Mouse (Mus musculus): ENCODE measurements around the gene Nedd4. TPM values are rescaled to one million over a fixed set of nuclear protein-coding genes. Genes with fewer than 3 reads are reported as not detected.
A peak's percentile ranks its signal among the peaks of the same experiment; 100 is the strongest.

Nedd4 gene
- 23.1 and 26.9 TPM in 2 replicates for polyA plus RNA-seq (2012; rRNA removed)

DNA sequence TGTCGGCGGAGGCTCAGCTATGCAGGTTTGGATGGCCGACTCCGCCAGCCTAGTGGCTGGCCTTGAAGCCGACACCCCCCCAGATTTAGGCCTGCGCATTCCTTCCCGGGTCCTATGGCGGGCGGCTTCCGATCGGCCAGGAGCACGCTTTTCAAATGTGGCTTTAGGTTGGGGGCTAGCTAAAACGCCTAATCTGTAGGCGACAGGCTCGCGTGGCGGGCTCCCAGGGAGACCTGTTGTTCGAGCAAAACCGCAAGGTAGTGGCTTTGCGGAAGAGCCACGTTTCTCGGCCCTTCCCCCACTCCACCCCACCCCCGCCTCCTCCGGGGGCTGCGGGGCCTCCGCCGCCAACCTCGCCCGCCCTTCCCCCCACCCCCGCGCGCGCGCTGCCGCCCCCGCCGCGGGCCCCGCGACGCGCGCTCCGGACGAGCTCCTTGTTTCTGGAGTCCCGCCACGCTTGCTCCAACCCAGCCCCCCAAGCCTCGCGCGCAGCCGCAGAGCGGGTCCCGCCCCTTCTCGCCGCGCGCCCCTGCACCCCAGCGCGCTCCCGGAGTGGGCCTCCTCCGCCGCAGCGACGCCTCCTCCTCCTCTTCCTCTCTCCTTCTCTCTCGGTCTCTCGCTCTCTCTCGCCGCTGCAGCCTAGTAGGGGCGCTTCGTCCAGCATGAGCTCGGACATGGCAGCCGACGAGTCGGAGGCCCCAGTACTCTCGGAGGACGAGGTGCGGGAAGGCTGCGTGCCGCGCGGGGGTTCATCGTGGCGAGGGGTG lies at the start of gene Nedd4:
TSS of gene Nedd4 (plus strand) at position 452 of the 767 bp plus-strand sequence.
- TF ChIP-seq CTCF (IDR thresholded peaks at IDR 0.05; ENCODE audit: control insufficient read depth, insufficient read depth, insufficient replicate concordance, low read depth, low read length): no peak
- TF ChIP-seq POLR2A (IDR thresholded peaks at IDR 0.05; ENCODE audit: control insufficient read depth, low read depth, low read length): peak; percentile 84
- no peaks in the 10 kb centered on the region for H3K27me3 ChIP-seq (ENCODE audit: control insufficient read depth, insufficient read depth, low read length)
- peak within 1 kb of the TSS; percentile 95 for H3K4me3 ChIP-seq (ENCODE audit: control insufficient read depth, low read depth, low read length)
- peaks cover 5% of the 10 kb centered on the region for H3K4me1 ChIP-seq (ENCODE audit: control insufficient read depth, insufficient read depth, low read length)
- peak within 1 kb of the TSS; percentile 97 for H3K27ac ChIP-seq (ENCODE audit: control insufficient read depth, insufficient read depth, low read depth, low read length)
- H3K36me3 ChIP-seq (ENCODE audit: control insufficient read depth, insufficient read depth, low read length): no peaks in the 10 kb centered on the region; the same call in 1 of the 2 replicates

DNA sequence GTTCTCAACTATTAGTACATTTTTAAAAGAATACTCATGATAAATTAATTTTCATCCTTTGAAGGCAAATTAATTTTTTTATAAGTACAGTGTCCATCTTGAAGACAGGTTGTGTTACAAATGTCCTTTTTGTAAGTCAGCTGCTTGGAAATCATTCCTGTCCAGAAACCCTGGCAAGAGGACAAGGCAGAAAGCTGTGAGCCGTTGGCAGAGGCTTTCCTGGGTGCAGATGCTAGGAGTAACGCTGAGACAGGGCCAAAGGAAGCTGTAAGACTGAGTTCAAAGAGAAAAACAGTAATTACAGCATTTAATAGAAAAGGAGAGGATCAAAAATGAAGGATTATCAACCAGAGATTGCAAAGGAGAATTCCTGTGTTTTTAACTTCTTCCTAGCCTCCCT lies 48.3 kb upstream of the Nedd4 start:
- Histone ChIP-seq H3K27ac (ENCODE audit: control insufficient read depth, insufficient read depth, low read depth, low read length) (no peak overlapping the region), H3K36me3 (ENCODE audit: control insufficient read depth, insufficient read depth, low read length) (peaks cover 10% of the 10 kb centered on the region), H3K4me1 (ENCODE audit: control insufficient read depth, insufficient read depth, low read length) (no peaks in the 10 kb centered on the region), H3K4me3 (ENCODE audit: control insufficient read depth, low read depth, low read length) (no peak overlapping the region), H3K27me3 (ENCODE audit: control insufficient read depth, insufficient read depth, low read length) (no peaks in the 10 kb centered on the region)
- TF ChIP-seq CTCF (IDR thresholded peaks at IDR 0.05; ENCODE audit: control insufficient read depth, insufficient read depth, insufficient replicate concordance, low read depth, low read length): no peak
- TF ChIP-seq POLR2A (IDR thresholded peaks at IDR 0.05; ENCODE audit: control insufficient read depth, low read depth, low read length): no peak

DNA sequence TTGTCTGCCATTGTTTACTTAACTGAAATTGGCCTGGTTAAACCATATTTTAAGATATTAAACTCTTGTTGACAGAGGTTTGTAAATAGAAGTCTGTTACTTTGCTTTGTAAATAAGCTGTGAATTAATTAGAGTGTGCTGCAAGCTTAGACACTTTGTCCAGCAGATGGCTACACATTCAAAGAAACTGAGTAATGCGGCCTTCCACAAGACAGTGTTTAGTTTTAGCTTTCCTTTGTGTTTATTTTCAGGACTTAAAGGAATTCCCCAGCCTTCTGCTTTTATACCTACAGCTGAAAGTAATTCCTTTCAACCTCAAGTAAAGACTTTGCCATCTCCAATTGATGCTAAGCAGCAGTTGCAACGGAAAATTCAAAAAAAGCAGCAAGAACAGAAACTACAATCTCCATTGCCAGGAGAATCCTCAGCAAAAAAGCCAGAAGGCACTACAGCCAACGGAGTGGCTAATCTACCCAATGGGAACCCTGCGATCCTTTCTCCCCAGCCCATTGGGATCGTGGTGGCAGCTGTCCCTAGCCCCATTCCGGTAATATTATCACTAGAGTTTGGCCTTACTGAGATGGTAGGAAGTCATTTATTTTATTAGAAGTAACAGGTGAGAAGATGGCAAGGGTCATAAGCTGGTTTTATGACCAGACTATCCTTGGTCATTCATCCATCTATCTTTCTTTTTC lies 47.2 kb upstream of the Nedd4 start:
- Histone ChIP-seq H3K4me3 (ENCODE audit: control insufficient read depth, low read depth, low read length) (no peak overlapping the region), H3K27me3 (ENCODE audit: control insufficient read depth, insufficient read depth, low read length) (no peaks in the 10 kb centered on the region), H3K36me3 (ENCODE audit: control insufficient read depth, insufficient read depth, low read length) (peaks cover 10% of the 10 kb centered on the region), H3K27ac (ENCODE audit: control insufficient read depth, insufficient read depth, low read depth, low read length) (no peak overlapping the region), H3K4me1 (ENCODE audit: control insufficient read depth, insufficient read depth, low read length) (no peaks in the 10 kb centered on the region)
- TF ChIP-seq CTCF (IDR thresholded peaks at IDR 0.05; ENCODE audit: control insufficient read depth, insufficient read depth, insufficient replicate concordance, low read depth, low read length) (no peak), POLR2A (IDR thresholded peaks at IDR 0.05; ENCODE audit: control insufficient read depth, low read depth, low read length) (no peak)

DNA sequence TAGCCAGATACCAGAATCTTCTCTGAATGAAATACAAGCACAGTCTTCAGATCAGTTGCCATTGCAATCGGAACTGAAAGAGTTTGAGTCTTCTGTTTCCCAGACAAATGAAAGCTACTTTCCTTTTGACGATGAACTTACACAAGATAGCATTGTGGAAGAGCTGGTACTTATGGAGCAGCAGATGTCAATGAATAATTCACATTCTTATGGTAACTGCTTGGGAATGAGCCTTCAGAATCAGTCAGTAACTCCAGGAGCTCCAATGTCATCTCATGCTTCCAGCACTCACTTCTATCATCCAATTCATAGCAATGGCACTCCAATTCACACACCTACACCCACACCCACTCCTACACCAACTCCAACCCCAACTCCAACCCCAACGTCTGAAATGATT lies 44.1 kb upstream of the Nedd4 start:
- peaks cover 8% of the 10 kb centered on the region for H3K36me3 ChIP-seq (ENCODE audit: control insufficient read depth, insufficient read depth, low read length)
- TF ChIP-seq POLR2A (IDR thresholded peaks at IDR 0.05; ENCODE audit: control insufficient read depth, low read depth, low read length): no peak
- H3K4me3 ChIP-seq (ENCODE audit: control insufficient read depth, low read depth, low read length): no peak overlapping the region

GRCm38 (mm10) chr9:72623605-72624004 lies 38.5 kb upstream of the Nedd4 start:
- Histone ChIP-seq H3K36me3 (ENCODE audit: control insufficient read depth, insufficient read depth, low read length) (peaks cover 2% of the 10 kb centered on the region; the same call in 1 of the 2 replicates), H3K27ac (ENCODE audit: control insufficient read depth, insufficient read depth, low read depth, low read length) (no peak overlapping the region), H3K4me3 (ENCODE audit: control insufficient read depth, low read depth, low read length) (no peak overlapping the region), H3K27me3 (ENCODE audit: control insufficient read depth, insufficient read depth, low read length) (no peaks in the 10 kb centered on the region), H3K4me1 (ENCODE audit: control insufficient read depth, insufficient read depth, low read length) (no peaks in the 10 kb centered on the region)
- TF ChIP-seq CTCF (IDR thresholded peaks at IDR 0.05; ENCODE audit: control insufficient read depth, insufficient read depth, insufficient replicate concordance, low read depth, low read length) (no peak), POLR2A (IDR thresholded peaks at IDR 0.05; ENCODE audit: control insufficient read depth, low read depth, low read length) (no peak)

More for the DNA sequence above, 44.1 kb upstream of the Nedd4 start:
- Histone ChIP-seq H3K4me1 (ENCODE audit: control insufficient read depth, insufficient read depth, low read length) (no peaks in the 10 kb centered on the region), H3K27ac (ENCODE audit: control insufficient read depth, insufficient read depth, low read depth, low read length) (no peak overlapping the region), H3K27me3 (ENCODE audit: control insufficient read depth, insufficient read depth, low read length) (no peaks in the 10 kb centered on the region)

- Histone ChIP-seq H3K27ac (ENCODE audit: control insufficient read depth, insufficient read depth, low read depth, low read length) (no peak overlapping the region), H3K4me1 (ENCODE audit: control insufficient read depth, insufficient read depth, low read length) (no peaks in the 10 kb centered on the region), H3K36me3 (ENCODE audit: control insufficient read depth, insufficient read depth, low read length) (no peaks in the 10 kb centered on the region), H3K4me3 (ENCODE audit: control insufficient read depth, low read depth, low read length) (no peak overlapping the region), H3K27me3 (ENCODE audit: control insufficient read depth, insufficient read depth, low read length) (no peaks in the 10 kb centered on the region)
- no peak for TF ChIP-seq CTCF (IDR thresholded peaks at IDR 0.05; ENCODE audit: control insufficient read depth, insufficient read depth, insufficient replicate concordance, low read depth, low read length)
- TF ChIP-seq POLR2A (IDR thresholded peaks at IDR 0.05; ENCODE audit: control insufficient read depth, low read depth, low read length): no peak
Measured at GRCm38 (mm10) chr9:72627598-72627997, 34.5 kb upstream of the Nedd4 start.

DNA sequence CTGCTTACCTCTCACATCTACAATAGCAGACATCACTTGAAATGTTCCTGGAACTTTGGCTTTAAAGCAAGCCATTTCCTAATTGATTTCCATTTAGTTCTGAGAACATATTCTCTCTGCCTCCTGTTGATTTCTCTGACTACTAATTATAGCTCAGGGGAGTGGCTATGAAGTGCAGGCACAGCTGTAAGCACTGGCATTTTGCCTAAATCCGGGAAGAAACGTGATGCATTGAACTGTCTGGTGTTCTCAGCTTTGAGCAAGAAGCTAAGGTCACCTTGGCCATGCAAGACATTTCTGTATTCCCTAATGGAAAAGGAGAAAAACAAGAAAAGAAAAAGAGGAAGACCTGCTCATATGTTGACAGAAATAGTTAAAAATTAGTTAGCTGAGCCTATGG lies 33.6 kb upstream of the Nedd4 start:
- Histone ChIP-seq H3K27me3 (ENCODE audit: control insufficient read depth, insufficient read depth, low read length) (no peaks in the 10 kb centered on the region), H3K4me3 (ENCODE audit: control insufficient read depth, low read depth, low read length) (no peak overlapping the region), H3K36me3 (ENCODE audit: control insufficient read depth, insufficient read depth, low read length) (no peaks in the 10 kb centered on the region), H3K27ac (ENCODE audit: control insufficient read depth, insufficient read depth, low read depth, low read length) (no peak overlapping the region), H3K4me1 (ENCODE audit: control insufficient read depth, insufficient read depth, low read length) (no peaks in the 10 kb centered on the region)
- no peak for TF ChIP-seq POLR2A (IDR thresholded peaks at IDR 0.05; ENCODE audit: control insufficient read depth, low read depth, low read length)
- TF ChIP-seq CTCF (IDR thresholded peaks at IDR 0.05; ENCODE audit: control insufficient read depth, insufficient read depth, insufficient replicate concordance, low read depth, low read length): no peak
